Mouse (Mus musculus) cerebellum, adult (tissue): ENCODE data around the gene Olfr272.

Experiments
- ATAC-seq: cut with Nextera tagmentation; 2 replicates; pipeline ENCODE4 v1.9.2; 2017; ENCODE audit warnings: mild to moderate bottlenecking, moderate library complexity, mixed read lengths; ENCODE audit not compliant: insufficient number of reproducible peaks, low FRiP score, low TSS enrichment

Gene Olfr272

GRCm38 (mm10) chr4:52919078-52919477 lies at the start of gene Olfr272:
Olfr272 (minus strand) TSS chr4:52919178.
- ATAC-seq: no peak

DNA sequence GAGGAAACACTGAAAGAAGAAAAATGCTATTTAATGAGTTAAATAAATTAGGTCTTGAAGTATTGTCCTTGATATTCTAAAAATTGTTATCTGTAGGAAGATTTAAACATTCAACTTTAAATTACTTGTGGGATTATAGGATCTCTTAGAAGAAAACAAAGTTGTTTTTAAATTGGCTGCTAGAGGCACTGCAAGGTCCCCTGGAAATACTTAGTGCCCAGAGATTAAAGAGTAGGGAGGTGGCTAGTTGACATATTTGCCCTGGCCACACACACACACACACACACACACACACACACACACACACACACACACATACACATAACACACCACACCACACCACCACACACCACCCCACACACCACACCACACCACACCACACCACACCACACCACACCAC lies 45.3 kb upstream of the Olfr272 start, which contains the start of gene Olfr270:
TSS of gene Olfr270 (plus strand) at position 301 of the 400 bp plus-strand sequence.
- no peak for ATAC-seq

- peak; percentile 78; the same call in 1 of the 2 replicates for ATAC-seq
Measured at GRCm38 (mm10) chr4:52958693-52959092, 39.7 kb upstream of the Olfr272 start.

DNA sequence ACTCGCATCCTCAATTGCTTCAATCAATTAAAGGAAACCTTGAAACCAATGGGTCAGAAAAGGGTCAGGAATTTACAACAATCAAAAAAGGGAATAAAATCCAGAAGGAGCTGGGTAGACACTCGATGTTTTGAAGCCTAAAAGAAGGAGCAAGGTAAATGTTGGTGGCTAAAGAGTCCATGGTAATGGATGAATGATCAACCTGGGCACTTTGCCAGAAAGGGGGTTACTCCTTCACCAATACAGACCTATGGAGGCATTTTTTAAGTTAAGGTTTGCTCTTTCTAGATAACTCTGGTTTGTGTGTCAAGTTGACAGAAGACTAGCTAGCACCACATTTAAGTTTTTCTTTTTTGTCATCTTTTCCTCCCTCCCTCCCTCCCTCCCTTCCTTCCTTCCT lies 30.0 kb upstream of the Olfr272 start:
- ATAC-seq: no peak

GRCm38 (mm10) chr4:52946665-52947064 lies 27.7 kb upstream of the Olfr272 start:
- ATAC-seq: no peak

DNA sequence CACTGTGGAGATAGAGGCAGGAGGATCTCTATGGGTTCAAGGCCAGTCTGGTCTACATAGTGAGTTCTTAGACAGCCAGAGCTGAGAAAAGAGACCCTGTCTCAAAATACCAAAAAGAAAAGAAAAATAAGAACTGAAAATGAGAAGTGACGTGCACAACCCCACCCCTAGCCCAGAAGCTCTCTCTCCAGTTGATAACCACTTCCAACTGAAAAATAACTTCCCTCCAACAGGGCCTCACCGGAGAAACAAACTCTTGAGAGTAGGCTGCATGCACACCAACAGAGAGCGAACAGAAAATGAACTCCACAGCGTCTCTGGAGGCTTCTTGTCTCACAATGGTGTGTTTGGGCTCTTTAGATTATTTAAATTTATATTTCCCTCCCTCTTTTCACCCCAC lies 11.5 kb upstream of the Olfr272 start:
- ATAC-seq: no peak

DNA sequence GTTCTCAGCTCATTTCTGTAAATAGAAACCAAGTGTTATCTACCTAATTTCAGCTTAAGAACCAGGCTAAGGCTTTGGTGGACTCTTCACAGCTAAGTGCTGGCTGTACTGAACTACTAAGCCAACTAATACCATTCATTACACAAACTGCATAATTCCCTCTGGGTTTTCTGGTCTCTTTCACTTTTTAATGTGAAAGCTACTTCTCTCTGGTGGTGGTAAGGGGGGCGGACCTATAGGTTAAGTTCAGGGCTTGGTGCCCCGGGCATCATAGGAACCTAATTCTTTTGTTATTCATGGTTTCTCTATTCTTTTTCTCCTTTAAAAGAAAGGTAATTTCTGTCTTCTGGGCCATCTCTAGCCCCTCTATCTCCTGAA lies 1.7 kb downstream of the Olfr272 start:
- no peak for ATAC-seq

DNA sequence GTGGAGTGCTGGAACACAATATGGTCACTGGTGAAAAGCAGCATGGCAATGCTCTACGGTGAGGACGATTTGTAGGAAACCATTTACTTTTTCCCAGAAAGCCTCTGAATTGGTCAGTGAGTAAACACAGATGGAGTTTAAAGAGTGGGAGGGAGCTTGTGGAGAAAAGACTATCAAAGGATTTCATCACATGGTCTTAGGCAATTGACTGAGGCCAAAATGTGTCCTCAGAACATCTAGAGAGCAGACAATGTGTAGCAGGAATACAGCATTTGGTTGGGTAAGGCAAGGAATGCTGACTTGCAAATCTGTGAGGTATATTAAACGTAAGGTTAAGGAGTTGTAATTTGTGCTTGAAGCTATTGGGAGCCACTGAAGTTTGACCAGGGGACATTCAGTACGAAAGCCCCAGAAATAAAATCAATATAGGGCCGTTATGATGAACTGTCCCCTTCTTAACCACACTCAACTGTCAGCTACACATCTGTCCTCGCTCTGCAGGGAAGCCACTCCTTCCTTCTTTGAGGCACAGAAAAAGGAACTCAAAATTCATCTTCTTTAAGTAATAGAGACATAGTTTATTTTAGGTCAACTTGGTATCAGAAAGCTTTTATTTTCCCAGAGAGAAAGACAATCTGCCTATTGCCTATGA lies 2.2 kb downstream of the Olfr272 start:
- no peak for ATAC-seq

- ATAC-seq: no peak
Measured at GRCm38 (mm10) chr4:52912409-52912808, 6.6 kb downstream of the Olfr272 start.

DNA sequence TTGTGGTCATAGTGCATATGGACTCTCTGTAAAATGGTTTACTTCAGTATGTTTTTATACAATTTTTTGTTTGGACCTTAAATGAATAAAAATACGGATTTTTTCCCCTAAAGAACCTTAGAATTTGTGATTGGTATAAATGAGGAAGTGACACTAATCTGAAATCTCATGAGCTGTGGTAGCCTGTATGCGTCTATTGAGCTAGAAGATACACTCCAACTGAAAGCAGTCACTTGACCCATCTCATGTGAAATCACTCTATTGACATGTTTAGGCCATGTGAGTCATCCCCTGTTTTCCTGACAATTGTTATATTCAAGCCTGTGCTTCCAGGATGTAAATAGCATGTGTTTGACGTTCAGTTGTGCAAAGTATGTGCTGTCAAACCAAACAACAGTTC lies 9.4 kb downstream of the Olfr272 start:
- no peak for ATAC-seq

GRCm38 (mm10) chr4:52864156-52864555 lies 54.8 kb downstream of the Olfr272 start:
- ATAC-seq: no peak
